ENCODE assay signal across 8 mouse cellular contexts in genomic region chr3:116007941-116008440, GRCm38 (mm10). TPM values are rescaled to one million over a fixed set of nuclear protein-coding genes. Genes with fewer than 3 reads are reported as not detected.
DNase-seq lines count a peak whose midpoint lies in the region; ATAC-seq lines count a peak whose summit lies in the region.

No protein-coding gene starts in this region.

- intact Hi-C loops in left cerebral cortex, postnatal 36 days (cut with DNase I) = no loop called here

- H3K27me3 ChIP-seq in intestine, embryonic 15.5 days (replicated peaks) = no peaks in the 10 kb centered on the region
- no peaks in the 10 kb centered on the region for H3K27me3 ChIP-seq in midbrain, embryonic 10.5 days (ENCODE audit: low read depth, poor library complexity, severe bottlenecking)

- peak overlapping the region; percentile 84 for H3K4me2 ChIP-seq in intestine, embryonic 15.5 days (replicated peaks)

- peak; percentile 66 for ATAC-seq in intestine, embryonic 15.5 days

- peak overlapping the region; percentile 77 for H3K4me3 ChIP-seq in intestine, embryonic 15.5 days (replicated peaks)
- H3K4me3 ChIP-seq in midbrain, embryonic 10.5 days = peak overlapping the region; percentile 87

- peak overlapping the region; percentile 79 for H3K9ac ChIP-seq in intestine, embryonic 15.5 days

- under 1% methylated on average over 12 of the region's 12 CpGs for WGBS in intestine, embryonic 15.5 days
- 0% methylated on average over 12 of the region's 12 CpGs for WGBS in midbrain, embryonic 10.5 days

- 0 out of 2 replicates have a peak, but pooled peaks cover 4% of the 10 kb centered on the region for H3K4me1 ChIP-seq in intestine, embryonic 15.5 days (replicated peaks)
- peaks cover 39% of the 10 kb centered on the region for H3K4me1 ChIP-seq in midbrain, embryonic 10.5 days

- peak; percentile 69 for DNase-seq in ovary, adult 18-20 months (ENCODE audit: low spot score)
- no peak for DNase-seq in ovary, postnatal 10 days (ENCODE audit: low spot score)
- DNase-seq in embryo, embryonic 9.5 days (ENCODE audit: extremely low spot score) = peak; percentile 81
- DNase-seq in gastrocnemius, postnatal 4 days (ENCODE audit: low spot score in 2 of 2) = peak; percentile 28 to 67
- DNase-seq in left cerebral cortex, postnatal 36 days (ENCODE audit: low spot score in 2 of 2) = peak; percentile 79 to 81
- peak; percentile 76 for DNase-seq in midbrain, embryonic 10.5 days (ENCODE audit: low spot score)
- peak; percentile 60 for DNase-seq in skeletal muscle tissue, adult 2 months (ENCODE audit: low read depth, low spot score)

- no peaks in the 10 kb centered on the region for H3K9me3 ChIP-seq in intestine, embryonic 15.5 days
- no peaks in the 10 kb centered on the region for H3K9me3 ChIP-seq in midbrain, embryonic 10.5 days (replicated peaks)

- H3K36me3 ChIP-seq in intestine, embryonic 15.5 days = 0 out of 2 replicates have a peak, but pooled peaks cover 3% of the 10 kb centered on the region
- H3K36me3 ChIP-seq in midbrain, embryonic 10.5 days = peaks cover 17% of the 10 kb centered on the region

- peak overlapping the region; percentile 93 for H3K27ac ChIP-seq in intestine, embryonic 15.5 days
- H3K27ac ChIP-seq in midbrain, embryonic 10.5 days (replicated peaks) = peak overlapping the region; percentile 91

RNA-seq across cellular contexts. Expression of gene Extl2, which starts 0.7 kb away (rescaled TPM):
- 10 to 100 TPM; 16.1 to 16.3 TPM for total RNA-seq in gastrocnemius, postnatal 4 days (2021)
- 15.9 and 17.6 TPM in 2 replicates for polyA plus RNA-seq in intestine, embryonic 15.5 days (2015; fragmentation: Nextera tagmentation; extraction: Ambion mirVana)
- 10 to 100 TPM; 69.6 to 77.5 TPM for total RNA-seq in left cerebral cortex, postnatal 36 days (2021)
- 23.5 and 24.3 TPM in 2 replicates for polyA plus RNA-seq in midbrain, embryonic 10.5 days (2016; fragmentation: Nextera tagmentation; extraction: Ambion mirVana)

RNA-seq across cellular contexts. Expression of gene Slc30a7, which starts 0.8 kb away (rescaled TPM):
- total RNA-seq in gastrocnemius, postnatal 4 days (2021) = 10 to 100 TPM; 27.3 to 29.6 TPM
- polyA plus RNA-seq in intestine, embryonic 15.5 days (2015; fragmentation: Nextera tagmentation; extraction: Ambion mirVana) = 35.6 and 38.3 TPM in 2 replicates
- total RNA-seq in left cerebral cortex, postnatal 36 days (2021) = 10 to 100 TPM; 24.0 to 31.2 TPM
- polyA plus RNA-seq in midbrain, embryonic 10.5 days (2016; fragmentation: Nextera tagmentation; extraction: Ambion mirVana) = 21.0 and 22.6 TPM in 2 replicates

Comparison
In these comparisons a context has a peak if more than half of its experiments do, and no peak if none do; other contexts are left out.
1. RNA of gene Extl2, which starts 0.7 kb away (total RNA-seq): 69.6 to 77.5 TPM in left cerebral cortex, postnatal 36 days; 16.1 to 16.3 TPM in gastrocnemius, postnatal 4 days; every median in the first group is over 4 times any median in the second.